Mouse (Mus musculus) cerebellum, adult 11 months (tissue): ENCODE results near the gene Dbx2.

Experiments
- DNase-seq: peaks from one replicate; pipeline ENCODE4 v3.0.0; 2022

Dbx2 gene

GRCm38 (mm10) chr15:95612600-95612999 is 43.2 kb downstream of the Dbx2 start:
- no peak for DNase-seq

- no peak for DNase-seq
These were observed 54.6 kb downstream of the Dbx2 start for GRCm38 (mm10) chr15:95601179-95601578.

GRCm38 (mm10) chr15:95598630-95599029 is 57.1 kb downstream of the Dbx2 start:
- no peak for DNase-seq

GRCm38 (mm10) chr15:95586906-95587305 is 68.9 kb downstream of the Dbx2 start:
- DNase-seq, result no peak

GRCm38 (mm10) chr15:95584891-95585290 is 70.9 kb downstream of the Dbx2 start:
- no peak for DNase-seq

- peak; percentile 49 for DNase-seq
These were observed 81.1 kb downstream of the Dbx2 start for GRCm38 (mm10) chr15:95574661-95575060.
